Mouse (Mus musculus): ENCODE measurements around the gene Vps45. TPM values are rescaled to one million over a fixed set of nuclear protein-coding genes. Genes with fewer than 3 reads are reported as not detected.
A peak's percentile ranks its signal among the peaks of the same experiment; 100 is the strongest.
"Not testable (repeated sequence)": the region's sequence is repeated elsewhere in the genome, so short reads cannot be mapped to it uniquely, and the experiment has no call there.

The Vps45 gene
- polyA plus RNA-seq, 1 experiment from 2014 or later: 24.8 TPM

DNA sequence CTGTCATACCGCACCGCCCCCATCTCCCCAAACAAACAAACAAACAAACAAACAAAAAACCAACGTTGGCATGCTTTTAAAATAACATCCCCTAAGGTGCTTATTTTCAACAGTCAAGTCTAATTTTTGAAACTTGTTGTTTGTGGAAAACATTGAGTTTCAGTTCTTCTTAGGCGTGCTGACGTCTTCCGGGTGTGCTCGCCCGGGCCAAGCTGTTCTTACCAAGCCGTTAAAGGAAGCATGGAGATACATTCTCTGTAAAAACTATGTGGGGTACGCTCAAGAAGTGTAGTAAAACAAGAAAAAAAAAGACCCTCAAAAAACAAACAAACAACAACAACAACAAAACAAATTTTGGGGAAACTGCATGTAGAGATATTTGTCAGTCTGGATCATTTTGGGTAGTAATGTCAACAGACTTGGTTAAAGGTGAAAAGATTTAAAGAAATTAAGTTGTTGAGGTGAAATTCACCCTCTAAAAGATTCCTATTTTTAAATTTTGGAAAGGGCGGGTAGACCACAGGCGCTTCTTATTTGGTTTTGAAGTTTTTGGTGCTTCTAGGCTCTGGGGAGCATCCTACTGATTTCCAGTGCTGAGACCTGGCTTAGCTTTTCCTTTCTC, 85.9 kb downstream of the Vps45 start:
- H3K36me3 ChIP-seq (ENCODE audit: control insufficient read depth, insufficient read depth, low read length): no peaks in the 10 kb centered on the region
- DNase-seq (ENCODE audit: low spot score) (no peak), ATAC-seq (replicated peaks; ENCODE audit: low FRiP score) (no peak)
- H3K27me3 ChIP-seq (ENCODE audit: control insufficient read depth, insufficient read depth, low read length): no peaks in the 10 kb centered on the region
- peak overlapping the region; percentile 47 for H3K4me2 ChIP-seq (ENCODE audit: low read depth, low read length, severe bottlenecking)
- peak overlapping the region; percentile 50 for H3K27ac ChIP-seq (ENCODE audit: low read depth, low read length)
- 68% methylated on average over 12 of the region's 12 CpGs for WGBS
- H3K4me1 ChIP-seq (replicated peaks; ENCODE audit: control insufficient read depth, insufficient read depth, low read length): peaks cover 8% of the 10 kb centered on the region; the same call in 1 of the 2 replicates
- peak overlapping the region; percentile 5; the same call in 1 of the 2 replicates for H3K4me3 ChIP-seq (ENCODE audit: low read depth, low read length)
- H3K9ac ChIP-seq (ENCODE audit: low read length): peak overlapping the region; percentile 45; the same call in 1 of the 2 replicates
- no peaks in the 10 kb centered on the region for H3K9me3 ChIP-seq (ENCODE audit: control insufficient read depth, low read length)

DNA sequence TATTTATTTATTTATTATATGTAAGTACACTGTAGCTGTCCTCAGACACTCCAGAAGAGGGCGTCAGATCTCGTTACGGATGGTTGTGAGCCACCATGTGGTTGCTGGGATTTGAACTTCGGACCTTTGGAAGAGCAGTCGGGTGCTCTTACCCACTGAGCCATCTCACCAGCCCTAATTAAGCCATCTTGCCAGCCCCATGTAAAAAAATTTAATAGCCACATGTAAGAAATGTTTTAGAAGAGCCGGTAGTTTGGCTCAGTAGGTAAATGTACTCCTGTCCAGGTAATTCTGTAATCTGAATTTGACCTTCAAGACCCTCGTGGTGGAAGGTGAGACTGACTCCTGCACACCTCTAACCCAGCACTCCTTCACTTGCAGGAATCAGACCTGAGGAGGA, 87.6 kb downstream of the Vps45 start:
- H3K9me3 ChIP-seq (ENCODE audit: control insufficient read depth, low read length); H3K36me3 ChIP-seq (ENCODE audit: control insufficient read depth, insufficient read depth, low read length); H3K4me3 ChIP-seq (ENCODE audit: low read depth, low read length); ATAC-seq (replicated peaks; ENCODE audit: low FRiP score); H3K4me1 ChIP-seq (replicated peaks; ENCODE audit: control insufficient read depth, insufficient read depth, low read length); H3K27me3 ChIP-seq (ENCODE audit: control insufficient read depth, insufficient read depth, low read length); DNase-seq (ENCODE audit: low spot score); H3K9ac ChIP-seq (ENCODE audit: low read length); H3K27ac ChIP-seq (ENCODE audit: low read depth, low read length); H3K4me2 ChIP-seq (ENCODE audit: low read depth, low read length, severe bottlenecking): not testable (repeated sequence)
- whole genome bisulfite sequencing: 79% methylated on average over 4 of the region's 7 CpGs

DNA sequence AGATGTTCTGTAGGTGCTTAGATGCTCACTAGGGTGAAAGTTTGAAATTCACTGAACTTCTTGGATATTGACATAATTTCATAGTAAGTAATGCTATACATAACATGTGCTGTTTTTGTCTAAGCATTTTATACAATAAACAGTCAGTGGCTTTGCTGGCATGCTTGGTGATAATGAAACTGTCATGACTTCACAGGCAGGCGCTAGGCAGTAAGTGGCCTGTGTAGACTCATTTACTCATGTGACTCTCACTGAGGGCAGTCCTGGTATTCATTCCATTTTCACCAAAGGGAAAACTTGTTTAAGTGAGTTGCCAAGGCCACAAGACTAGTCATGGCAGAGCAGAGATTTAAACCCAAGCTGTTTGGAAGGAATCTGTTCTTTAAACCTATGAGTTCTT, 89.0 kb downstream of the Vps45 start:
- Histone ChIP-seq H3K27ac (ENCODE audit: low read depth, low read length) (no peak overlapping the region), H3K36me3 (ENCODE audit: control insufficient read depth, insufficient read depth, low read length) (no peaks in the 10 kb centered on the region), H3K9ac (ENCODE audit: low read length) (no peak overlapping the region), H3K4me2 (ENCODE audit: low read depth, low read length, severe bottlenecking) (no peak overlapping the region), H3K4me1 (replicated peaks; ENCODE audit: control insufficient read depth, insufficient read depth, low read length) (peaks cover 7% of the 10 kb centered on the region; the same call in 1 of the 2 replicates), H3K4me3 (ENCODE audit: low read depth, low read length) (no peak overlapping the region), H3K9me3 (ENCODE audit: control insufficient read depth, low read length) (no peaks in the 10 kb centered on the region), H3K27me3 (ENCODE audit: control insufficient read depth, insufficient read depth, low read length) (no peaks in the 10 kb centered on the region)
- 83% methylated on average over 1 of the region's 1 CpGs for WGBS
- no peak for DNase-seq (ENCODE audit: low spot score)
- no peak for ATAC-seq (replicated peaks; ENCODE audit: low FRiP score)

DNA sequence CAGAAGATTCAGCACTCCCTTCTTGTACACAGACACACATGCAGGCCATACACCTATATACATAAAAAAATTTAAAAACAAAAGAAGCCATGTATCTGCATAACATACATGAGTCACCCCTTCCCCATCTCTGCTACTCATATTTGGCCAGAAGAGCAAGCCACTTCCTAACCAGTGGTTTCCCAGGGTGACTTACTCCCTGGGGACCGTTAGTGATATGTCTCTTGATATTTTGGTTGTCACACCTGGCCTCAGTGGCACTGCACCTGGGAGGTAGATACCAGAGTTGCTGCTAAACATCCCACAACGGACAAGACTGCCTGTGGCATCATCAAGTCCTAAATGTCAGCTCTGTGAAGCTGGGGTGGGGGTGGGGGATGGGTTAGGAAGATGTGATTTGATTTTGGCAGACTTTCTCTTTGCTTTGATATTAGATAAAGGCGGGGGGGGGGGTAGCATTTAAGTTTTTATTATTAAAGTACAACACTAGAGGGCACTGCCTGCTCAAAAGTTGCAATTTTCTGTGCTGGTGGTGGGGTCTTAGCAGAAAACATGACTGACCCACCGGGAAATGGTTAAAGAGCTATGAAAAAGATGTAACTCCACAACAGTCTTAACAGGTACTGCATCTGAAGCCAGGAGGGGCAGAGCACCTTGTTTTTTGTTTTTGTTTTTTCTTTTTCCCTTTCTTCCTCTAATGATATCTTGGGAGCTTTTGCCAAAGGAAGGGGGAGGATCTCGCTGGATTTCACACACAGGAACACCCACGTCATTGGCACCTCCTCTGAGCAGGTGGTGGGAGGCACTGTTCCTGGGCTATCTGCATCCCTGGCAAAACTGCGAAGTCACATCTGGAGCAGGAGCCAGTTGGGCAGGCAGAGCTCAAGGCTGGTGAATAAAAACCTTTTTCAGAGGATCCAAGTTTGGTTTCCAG, 92.5 kb downstream of the Vps45 start:
- no peak overlapping the region for H3K9ac ChIP-seq (ENCODE audit: low read length)
- ATAC-seq (replicated peaks; ENCODE audit: low FRiP score) (no peak; the same call in 1 of the 2 replicates), DNase-seq (ENCODE audit: low spot score) (no peak)
- H3K36me3 ChIP-seq (ENCODE audit: control insufficient read depth, insufficient read depth, low read length): no peaks in the 10 kb centered on the region
- H3K4me3 ChIP-seq (ENCODE audit: low read depth, low read length): no peak overlapping the region
- no peaks in the 10 kb centered on the region for H3K27me3 ChIP-seq (ENCODE audit: control insufficient read depth, insufficient read depth, low read length)
- 14% methylated on average over 7 of the region's 7 CpGs for WGBS
- H3K9me3 ChIP-seq (ENCODE audit: control insufficient read depth, low read length): no peaks in the 10 kb centered on the region
- H3K4me1 ChIP-seq (replicated peaks; ENCODE audit: control insufficient read depth, insufficient read depth, low read length): no peaks in the 10 kb centered on the region
- no peak overlapping the region for H3K4me2 ChIP-seq (ENCODE audit: low read depth, low read length, severe bottlenecking)
- no peak overlapping the region for H3K27ac ChIP-seq (ENCODE audit: low read depth, low read length)

DNA sequence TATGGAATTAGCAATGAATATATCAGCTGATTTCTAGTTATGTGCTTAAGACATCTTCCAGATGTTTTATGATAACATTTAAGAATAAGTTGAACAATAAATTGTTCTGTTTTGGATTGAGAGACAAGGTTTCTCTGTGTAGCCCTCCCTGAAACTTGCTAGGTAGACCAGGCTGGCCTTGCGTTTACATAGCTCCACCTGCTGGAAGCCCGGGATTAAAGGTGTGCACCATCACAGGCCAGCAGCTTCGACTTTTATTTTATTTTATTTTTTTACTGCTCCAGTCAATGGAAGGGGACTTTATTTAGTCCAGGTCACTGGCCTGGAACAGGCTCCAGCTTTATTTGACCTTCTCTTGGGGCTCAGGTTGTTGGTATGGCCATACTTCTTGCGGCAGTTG, 94.6 kb downstream of the Vps45 start:
- WGBS: 44% methylated on average over 4 of the region's 4 CpGs
- H3K9ac ChIP-seq (ENCODE audit: low read length): no peak overlapping the region
- H3K4me1 ChIP-seq (replicated peaks; ENCODE audit: control insufficient read depth, insufficient read depth, low read length): no peaks in the 10 kb centered on the region
- H3K27ac ChIP-seq (ENCODE audit: low read depth, low read length): no peak overlapping the region
- ATAC-seq (replicated peaks; ENCODE audit: low FRiP score) (no peak), DNase-seq (ENCODE audit: low spot score) (no peak)
- no peak overlapping the region for H3K4me2 ChIP-seq (ENCODE audit: low read depth, low read length, severe bottlenecking)
- no peaks in the 10 kb centered on the region for H3K36me3 ChIP-seq (ENCODE audit: control insufficient read depth, insufficient read depth, low read length)
- H3K27me3 ChIP-seq (ENCODE audit: control insufficient read depth, insufficient read depth, low read length): no peaks in the 10 kb centered on the region
- no peaks in the 10 kb centered on the region for H3K9me3 ChIP-seq (ENCODE audit: control insufficient read depth, low read length)
- no peak overlapping the region for H3K4me3 ChIP-seq (ENCODE audit: low read depth, low read length)

DNA sequence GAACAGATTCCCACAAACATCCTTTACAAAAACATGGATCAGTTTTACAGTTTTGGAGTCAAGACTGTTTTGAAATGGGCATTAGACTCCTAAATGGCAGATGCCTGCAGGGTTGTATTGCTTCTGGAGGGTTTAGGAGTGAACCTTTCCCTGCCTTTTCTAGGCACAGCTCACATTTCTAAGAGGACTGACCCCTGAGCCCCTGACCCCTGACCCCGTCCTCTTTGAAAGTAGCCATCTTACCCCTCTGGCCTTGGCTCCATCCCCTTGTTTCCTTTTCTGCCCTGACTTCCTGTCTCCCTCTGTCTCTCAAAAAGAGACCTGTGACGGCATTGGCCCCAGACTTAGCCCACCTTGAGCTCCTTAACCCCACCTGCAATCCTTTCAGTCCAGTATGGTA, 95.0 kb downstream of the Vps45 start:
- DNase-seq (ENCODE audit: low spot score) (no peak), ATAC-seq (replicated peaks; ENCODE audit: low FRiP score) (no peak)
- Histone ChIP-seq H3K27ac (ENCODE audit: low read depth, low read length) (no peak overlapping the region), H3K27me3 (ENCODE audit: control insufficient read depth, insufficient read depth, low read length) (no peaks in the 10 kb centered on the region), H3K4me1 (replicated peaks; ENCODE audit: control insufficient read depth, insufficient read depth, low read length) (no peaks in the 10 kb centered on the region), H3K9ac (ENCODE audit: low read length) (no peak overlapping the region), H3K9me3 (ENCODE audit: control insufficient read depth, low read length) (no peaks in the 10 kb centered on the region), H3K4me2 (ENCODE audit: low read depth, low read length, severe bottlenecking) (no peak overlapping the region), H3K36me3 (ENCODE audit: control insufficient read depth, insufficient read depth, low read length) (no peaks in the 10 kb centered on the region), H3K4me3 (ENCODE audit: low read depth, low read length) (no peak overlapping the region)
- 24% methylated on average over 2 of the region's 2 CpGs for WGBS

DNA sequence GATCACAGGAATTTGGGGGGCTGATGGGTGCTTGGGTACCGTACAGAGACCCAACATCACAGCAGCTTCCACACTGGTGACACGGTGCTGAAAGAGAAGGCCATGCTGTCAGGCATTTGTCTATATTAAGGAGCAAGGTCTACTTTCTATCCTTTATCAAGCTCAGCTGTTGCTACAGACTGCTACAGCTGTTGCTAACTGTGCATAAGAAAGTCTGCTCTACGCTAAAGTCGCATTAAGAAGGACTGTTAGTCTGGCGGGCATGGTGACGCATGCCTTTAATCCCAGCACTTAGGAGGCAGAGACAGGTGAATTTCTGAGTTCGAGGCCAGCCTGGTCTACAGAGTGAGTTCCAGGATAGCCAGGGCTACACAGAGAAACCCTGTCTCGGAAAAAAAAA, 96.1 kb downstream of the Vps45 start:
- WGBS: 87% methylated on average over 8 of the region's 8 CpGs
- H3K4me2 ChIP-seq (ENCODE audit: low read depth, low read length, severe bottlenecking); H3K9me3 ChIP-seq (ENCODE audit: control insufficient read depth, low read length); ATAC-seq (replicated peaks; ENCODE audit: low FRiP score); H3K27ac ChIP-seq (ENCODE audit: low read depth, low read length); H3K4me1 ChIP-seq (replicated peaks; ENCODE audit: control insufficient read depth, insufficient read depth, low read length); DNase-seq (ENCODE audit: low spot score); H3K9ac ChIP-seq (ENCODE audit: low read length); H3K27me3 ChIP-seq (ENCODE audit: control insufficient read depth, insufficient read depth, low read length); H3K36me3 ChIP-seq (ENCODE audit: control insufficient read depth, insufficient read depth, low read length); H3K4me3 ChIP-seq (ENCODE audit: low read depth, low read length): not testable (repeated sequence)

DNA sequence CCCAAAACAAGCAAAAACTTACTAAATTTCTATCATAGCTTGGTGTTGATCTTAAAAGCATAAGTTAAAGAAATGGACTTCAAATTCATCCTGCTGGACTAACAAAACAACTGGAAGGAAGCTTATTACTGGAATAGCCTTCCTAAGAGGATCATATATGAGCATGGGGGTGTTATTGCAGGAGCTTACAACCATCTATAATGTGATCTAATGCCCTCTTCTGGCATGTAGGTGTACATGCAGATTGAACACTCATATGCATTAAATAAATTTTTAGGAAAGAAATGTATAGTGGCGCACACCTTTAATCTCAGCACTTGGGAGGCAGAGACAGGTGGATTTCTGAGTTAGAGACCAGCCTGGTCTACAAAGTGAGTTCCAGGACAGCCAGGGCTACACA, 98.5 kb downstream of the Vps45 start:
- Histone ChIP-seq H3K4me2 (ENCODE audit: low read depth, low read length, severe bottlenecking) (no peak overlapping the region), H3K9me3 (ENCODE audit: control insufficient read depth, low read length) (no peaks in the 10 kb centered on the region; the same call in 1 of the 2 replicates), H3K4me3 (ENCODE audit: low read depth, low read length) (no peak overlapping the region), H3K4me1 (replicated peaks; ENCODE audit: control insufficient read depth, insufficient read depth, low read length) (no peaks in the 10 kb centered on the region), H3K27me3 (ENCODE audit: control insufficient read depth, insufficient read depth, low read length) (no peaks in the 10 kb centered on the region), H3K9ac (ENCODE audit: low read length) (no peak overlapping the region), H3K36me3 (ENCODE audit: control insufficient read depth, insufficient read depth, low read length) (no peaks in the 10 kb centered on the region), H3K27ac (ENCODE audit: low read depth, low read length) (no peak overlapping the region)
- 94% methylated on average over 1 of the region's 1 CpGs for WGBS
- DNase-seq (ENCODE audit: low spot score) (no peak), ATAC-seq (replicated peaks; ENCODE audit: low FRiP score) (no peak)
